Mouse (Mus musculus): Measurements from ENCODE around the gene Numa1. TPM values are rescaled to one million over a fixed set of nuclear protein-coding genes. Genes with fewer than 3 reads are reported as not detected.

Numa1 gene
- total and polyA plus RNA-seq, 2 experiments from 2014 or later, result 24.3 to 74.2 TPM

GRCm38 (mm10) chr7:102063891-102064290 is 130.0 kb downstream of the Numa1 start:
- DNase-seq (no peak), ATAC-seq (no peak)
- no peak for TF ChIP-seq CTCF (IDR thresholded peaks at IDR 0.05; ENCODE audit: low read depth)
- Histone ChIP-seq H3K9me3 (ENCODE audit: low read length) (no peaks in the 10 kb centered on the region), H3K36me3 (ENCODE audit: insufficient read depth) (0 out of 2 replicates have a peak, but pooled peaks cover 3% of the 10 kb centered on the region), H3K27ac (ENCODE audit: low read depth, low read length) (no peak overlapping the region), H3K9ac (no peak overlapping the region), H3K4me3 (ENCODE audit: low read depth, low read length) (peak overlapping the region; percentile 83), H3K4me1 (ENCODE audit: insufficient read depth) (peaks cover 7% of the 10 kb centered on the region; the same call in 1 of the 2 replicates), H3K4me2 (ENCODE audit: low read depth) (peak overlapping the region; percentile 73), H3K27me3 (ENCODE audit: insufficient read depth, low read length) (no peaks in the 10 kb centered on the region)
- 93% methylated on average over 9 of the region's 9 CpGs for WGBS

Other genes with a start within 250 kb of the Numa1 start
- not detected in 2 replicates for gene Phox2a, start 115.8 kb upstream of the Numa1 start, total RNA-seq (2014; rRNA removed)
- gene Phox2a, start 115.8 kb upstream of the Numa1 start, polyA plus RNA-seq (2015; fragmentation: Nextera tagmentation; extraction: Ambion mirVana), result not detected in 2 replicates
- gene Inppl1, start 95.9 kb upstream of the Numa1 start, total RNA-seq (2014; rRNA removed), result 14.7 and 15.4 TPM in 2 replicates
- 6.6 and 9.6 TPM in 2 replicates for gene Inppl1, start 95.9 kb upstream of the Numa1 start, polyA plus RNA-seq (2015; fragmentation: Nextera tagmentation; extraction: Ambion mirVana)
- 3.4 and 3.8 TPM in 2 replicates for gene Folr2, start 76.9 kb upstream of the Numa1 start, total RNA-seq (2014; rRNA removed)
- 2.5 and 3.0 TPM in 2 replicates for gene Folr2, start 76.9 kb upstream of the Numa1 start, polyA plus RNA-seq (2015; fragmentation: Nextera tagmentation; extraction: Ambion mirVana)
- gene Anapc15, start 70.4 kb upstream of the Numa1 start, total RNA-seq (2014; rRNA removed), result 47.0 and 64.2 TPM in 2 replicates
- gene Anapc15, start 70.4 kb upstream of the Numa1 start, polyA plus RNA-seq (2015; fragmentation: Nextera tagmentation; extraction: Ambion mirVana), result 68.8 and 73.3 TPM in 2 replicates
- 7.0 and 10.5 TPM in 2 replicates for gene Folr1, start 63.3 kb upstream of the Numa1 start, total RNA-seq (2014; rRNA removed)
- 38.5 and 49.6 TPM in 2 replicates for gene Folr1, start 63.3 kb upstream of the Numa1 start, polyA plus RNA-seq (2015; fragmentation: Nextera tagmentation; extraction: Ambion mirVana)
- 96.3 and 105 TPM in 2 replicates for gene Lamtor1, start 28.2 kb upstream of the Numa1 start, total RNA-seq (2014; rRNA removed)
- 176 and 205 TPM in 2 replicates for gene Lamtor1, start 28.2 kb upstream of the Numa1 start, polyA plus RNA-seq (2015; fragmentation: Nextera tagmentation; extraction: Ambion mirVana)
- not detected in 2 replicates for gene Tomt, start 27.8 kb upstream of the Numa1 start, total RNA-seq (2014; rRNA removed)
- 0.27 and 0.34 TPM in 2 replicates for gene Tomt, start 27.8 kb upstream of the Numa1 start, polyA plus RNA-seq (2015; fragmentation: Nextera tagmentation; extraction: Ambion mirVana)
- gene Lrrc51, start 216 bp upstream of the Numa1 start, total RNA-seq (2014; rRNA removed), result 4.8 and 5.4 TPM in 2 replicates
- gene Lrrc51, start 216 bp upstream of the Numa1 start, polyA plus RNA-seq (2015; fragmentation: Nextera tagmentation; extraction: Ambion mirVana), result 9.1 and 10.6 TPM in 2 replicates
- gene Il18bp, start 84.6 kb downstream of the Numa1 start, total RNA-seq (2014; rRNA removed), result 9.5 and 11.2 TPM in 2 replicates
- 1.7 and 2.8 TPM in 2 replicates for gene Il18bp, start 84.6 kb downstream of the Numa1 start, polyA plus RNA-seq (2015; fragmentation: Nextera tagmentation; extraction: Ambion mirVana)
- 28.8 and 34.2 TPM in 2 replicates for gene Rnf121, start 131.4 kb downstream of the Numa1 start, total RNA-seq (2014; rRNA removed)
- 19.9 and 23.4 TPM in 2 replicates for gene Rnf121, start 131.4 kb downstream of the Numa1 start, polyA plus RNA-seq (2015; fragmentation: Nextera tagmentation; extraction: Ambion mirVana)
- gene Xndc1, start 131.4 kb downstream of the Numa1 start, total RNA-seq (2014; rRNA removed), result 23.4 and 32.7 TPM in 2 replicates
- 11.9 and 14.6 TPM in 2 replicates for gene Xndc1, start 131.4 kb downstream of the Numa1 start, polyA plus RNA-seq (2015; fragmentation: Nextera tagmentation; extraction: Ambion mirVana)
- 1.3 and 2.5 TPM in 2 replicates for gene Xntrpc, start 131.6 kb downstream of the Numa1 start, total RNA-seq (2014; rRNA removed)
- 0.42 and 0.58 TPM in 2 replicates for gene Xntrpc, start 131.6 kb downstream of the Numa1 start, polyA plus RNA-seq (2015; fragmentation: Nextera tagmentation; extraction: Ambion mirVana)
- gene Trpc2, start 149.0 kb downstream of the Numa1 start, total RNA-seq (2014; rRNA removed), result 0.23 and 1.1 TPM in 2 replicates
- gene Trpc2, start 149.0 kb downstream of the Numa1 start, polyA plus RNA-seq (2015; fragmentation: Nextera tagmentation; extraction: Ambion mirVana), result not detected in 2 replicates
- 0.15 TPM in 1 of 2 replicates, not detected in the other for gene Art1, start 167.6 kb downstream of the Numa1 start, total RNA-seq (2014; rRNA removed)
- gene Art1, start 167.6 kb downstream of the Numa1 start, polyA plus RNA-seq (2015; fragmentation: Nextera tagmentation; extraction: Ambion mirVana), result 0.15 and 0.39 TPM in 2 replicates
- 0.23 and 0.29 TPM in 2 replicates for gene Art5, start 175.4 kb downstream of the Numa1 start, total RNA-seq (2014; rRNA removed)
- gene Art5, start 175.4 kb downstream of the Numa1 start, polyA plus RNA-seq (2015; fragmentation: Nextera tagmentation; extraction: Ambion mirVana), result 0.22 and 0.50 TPM in 2 replicates
- 0.23 and 0.62 TPM in 2 replicates for gene Chrna10, start 182.7 kb downstream of the Numa1 start, total RNA-seq (2014; rRNA removed)
- gene Chrna10, start 182.7 kb downstream of the Numa1 start, polyA plus RNA-seq (2015; fragmentation: Nextera tagmentation; extraction: Ambion mirVana), result 0.16 TPM in 1 of 2 replicates, not detected in the other